Comparison of ENCODE assay signal across 18 mouse cellular contexts in genomic region chr16:33467451-33467850, GRCm38 (mm10). TPM values are rescaled to one million over a fixed set of nuclear protein-coding genes. Genes with fewer than 3 reads are reported as not detected.
DNase-seq lines count a peak whose midpoint lies in the region; ATAC-seq and TF ChIP-seq lines count a peak whose summit lies in the region.
"Had no signal": no experiment of that assay in that cellular context is flagged by ENCODE, and none has a peak within 500 bp of the region (broad histone marks: within the 10 kb centered on the region; RNA-seq: fewer than 3 reads in every experiment).

No protein-coding gene starts in this region.

- intact Hi-C loops in heart, postnatal 10 days (cut with DNase I), result no loop called here
- intact Hi-C loops in gastrocnemius, postnatal 36 days (cut with DNase I), result no loop called here

- no peak overlapping the region for H3K9ac ChIP-seq in heart, embryonic 13.5 days
- no peak overlapping the region; the same call in 1 of the 2 replicates for H3K9ac ChIP-seq in ES-E14 (ENCODE audit: insufficient read depth, low read depth, low read length, poor library complexity, severe bottlenecking)
- H3K9ac ChIP-seq: embryonic facial prominence, embryonic 13.5 days; hindbrain, embryonic 14.5 days; limb, embryonic 15.5 days; midbrain, embryonic 13.5 days had no signal

- H3K4me1 ChIP-seq in heart, embryonic 13.5 days, result peaks cover 16% of the 10 kb centered on the region
- peaks cover 0 to 3% of the 10 kb centered on the region in 2 experiments; a peak in 2 of 4 replicates for H3K4me1 ChIP-seq in ES-E14 (ENCODE audit: control insufficient read depth in 2 of 2, insufficient read depth in 2 of 2, low read length in 2 of 2, poor library complexity in 1 of 2)
- H3K4me1 ChIP-seq: limb, embryonic 15.5 days had no signal

- no peak overlapping the region for H3K4me3 ChIP-seq in heart, embryonic 13.5 days
- H3K4me3 ChIP-seq in ES-E14 (ENCODE audit: insufficient read depth in 1 of 2, low read depth in 1 of 2, low read length in 2 of 2, poor library complexity in 1 of 2, severe bottlenecking in 1 of 2), result no peak overlapping the region
- H3K4me3 ChIP-seq: embryonic facial prominence, embryonic 13.5 days; limb, embryonic 15.5 days; midbrain, embryonic 13.5 days; myocyte had no signal

- ATAC-seq in heart, embryonic 13.5 days (ENCODE audit: extremely low read depth, insufficient number of reproducible peaks, low FRiP score, low TSS enrichment), result no peak
- ATAC-seq: midbrain, embryonic 13.5 days had no signal

- WGBS in heart, embryonic 13.5 days, result 50% methylated on average over 6 of the region's 6 CpGs

- no peak for DNase-seq in heart, postnatal 10 days
- DNase-seq in ES-CJ7 (ENCODE audit: low read depth, low spot score) (peak; percentile 80), ES-E14 (ENCODE audit: low read depth, low spot score) (no peak)
- DNase-seq in kidney, adult 9 months, result peak; percentile 79
- DNase-seq in gastrocnemius, postnatal 36 days, result no peak
- no peak for DNase-seq in cerebellum, postnatal 14 days
- DNase-seq in spleen, postnatal 36 days (ENCODE audit: low spot score in 2 of 2), result no peak
- DNase-seq: cerebellum, adult 11-12 months; lung, adult 2 months; lung, postnatal 4 days; retina, postnatal 1 day; thymus, postnatal 36 days had no signal

- H3K36me3 ChIP-seq in heart, embryonic 13.5 days, result peaks cover 44% of the 10 kb centered on the region
- H3K36me3 ChIP-seq in ES-E14 (ENCODE audit: control insufficient read depth, insufficient read depth, low read length, poor library complexity, severe bottlenecking), result no peaks in the 10 kb centered on the region; the same call in 1 of the 2 replicates

- 0 out of 2 replicates have a peak overlapping the region, but pooled peaks have one; percentile 9 for H3K27ac ChIP-seq in heart, embryonic 13.5 days (replicated peaks)
- H3K27ac ChIP-seq in ES-E14 (ENCODE audit: insufficient read depth, low read depth, low read length, poor library complexity, severe bottlenecking), result peak overlapping the region; percentile 67; the same call in 1 of the 2 replicates
- H3K27ac ChIP-seq: embryonic facial prominence, embryonic 13.5 days; hindbrain, embryonic 14.5 days; limb, embryonic 15.5 days; midbrain, embryonic 13.5 days had no signal

- no peak overlapping the region for H3K4me2 ChIP-seq in heart, embryonic 13.5 days
- H3K4me2 ChIP-seq: embryonic facial prominence, embryonic 13.5 days; hindbrain, embryonic 14.5 days; limb, embryonic 15.5 days; midbrain, embryonic 13.5 days had no signal

- no peaks in the 10 kb centered on the region for H3K9me3 ChIP-seq in heart, embryonic 13.5 days
- H3K9me3 ChIP-seq in ES-E14 (ENCODE audit: control insufficient read depth, insufficient read depth, low read depth, low read length), result no peaks in the 10 kb centered on the region
- H3K9me3 ChIP-seq: embryonic facial prominence, embryonic 13.5 days; limb, embryonic 15.5 days; midbrain, embryonic 13.5 days had no signal

- in situ Hi-C loops in ES-E14 (cut with MboI; ENCODE audit: low sequenced_read_pairs in 2 of 2, unreplicated experiment in 2 of 2), result no loop called here

- H3K27me3 ChIP-seq in heart, embryonic 13.5 days (replicated peaks), result no peaks in the 10 kb centered on the region
- H3K27me3 ChIP-seq: embryonic facial prominence, embryonic 13.5 days; limb, embryonic 15.5 days; midbrain, embryonic 13.5 days had no signal

TF ChIP-seq in ES-E14, 5 proteins besides CTCF, POLR2A, EP300 and RAD21:
- no peak for TF ChIP-seq MAFK (IDR thresholded peaks at IDR 0.05; ENCODE audit: insufficient read depth, low read depth, low read length)
- TF ChIP-seq ZC3H11A (IDR thresholded peaks at IDR 0.05; ENCODE audit: borderline replicate concordance, low read depth, low read length), result no peak
- no peak for TF ChIP-seq CHD2 (IDR thresholded peaks at IDR 0.05; ENCODE audit: low read depth, low read length)
- no peak for TF ChIP-seq ZNF384 (IDR thresholded peaks at IDR 0.05; ENCODE audit: low read depth, low read length)
- TF ChIP-seq HCFC1 (IDR thresholded peaks at IDR 0.05; ENCODE audit: borderline replicate concordance, insufficient read depth, low read length), result no peak

RNA-seq across cellular contexts. Expression of gene Slc12a8, which starts 49.7 kb away (rescaled TPM):
- 0.83 and 1.1 TPM in 2 replicates for polyA plus RNA-seq in heart, embryonic 13.5 days (2015; fragmentation: Nextera tagmentation; extraction: Ambion mirVana)
- under 1 TPM; 0.72 to 0.74 TPM for total RNA-seq in heart, postnatal 10 days (2021)
- 3.7 and 9.0 TPM in 2 replicates for total RNA-seq in ES-E14 (2012; rRNA removed)
- total RNA-seq in gastrocnemius, postnatal 36 days (2021), result under 1 TPM in 1 of 2 experiments, not detected in 1; 0.26 TPM

Comparison
In these comparisons a context has a peak if more than half of its experiments do, and no peak if none do; other contexts are left out.
1. DNase-seq: peak in ES-CJ7 (single experiment) and kidney, adult 9 months (single experiment); none in heart, postnatal 10 days (0 of 2), ES-E14 (single experiment), gastrocnemius, postnatal 36 days (0 of 2), cerebellum, postnatal 14 days (0 of 2) and spleen, postnatal 36 days (0 of 2).